Mouse (Mus musculus): ENCODE data around the gene Hic1. TPM values are rescaled to one million over a fixed set of nuclear protein-coding genes. Genes with fewer than 3 reads are reported as not detected.

Gene Hic1
- total RNA-seq (2023): 1.7 TPM

DNA sequence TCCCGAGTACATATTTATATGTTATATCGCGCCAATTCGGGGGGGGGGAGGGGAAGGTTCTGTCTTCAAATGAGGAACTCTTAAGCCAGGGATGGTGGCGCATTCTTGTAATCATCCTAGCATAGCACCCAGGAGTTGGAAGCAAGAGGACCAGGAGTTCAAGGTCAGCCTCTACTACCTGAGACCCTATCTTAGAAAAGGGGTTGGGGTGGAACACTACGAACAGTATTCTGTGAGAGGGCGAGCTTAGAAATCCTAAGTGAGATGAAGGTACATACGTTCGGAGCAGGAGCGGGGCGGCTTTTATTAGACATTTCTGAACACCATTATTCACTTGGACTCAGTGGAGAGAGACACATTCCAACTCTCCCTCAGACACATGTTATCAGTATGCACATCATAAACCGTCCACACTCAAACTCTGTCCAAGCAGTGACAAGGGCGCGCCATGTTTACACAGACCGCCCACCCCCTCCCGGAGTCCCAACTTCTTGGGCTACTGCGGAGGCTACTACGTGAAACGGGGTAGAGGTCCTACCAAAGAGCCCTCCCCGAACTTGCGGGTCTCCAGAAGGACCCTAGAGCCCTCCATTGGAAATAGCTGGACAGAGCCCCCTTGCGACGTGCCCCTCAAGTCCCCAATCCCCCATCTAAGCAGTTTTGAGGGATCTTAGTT lies at the start of gene Hic1:
Hic1 (minus strand) TSS at position 115 of the 676 bp plus-strand sequence.

DNA sequence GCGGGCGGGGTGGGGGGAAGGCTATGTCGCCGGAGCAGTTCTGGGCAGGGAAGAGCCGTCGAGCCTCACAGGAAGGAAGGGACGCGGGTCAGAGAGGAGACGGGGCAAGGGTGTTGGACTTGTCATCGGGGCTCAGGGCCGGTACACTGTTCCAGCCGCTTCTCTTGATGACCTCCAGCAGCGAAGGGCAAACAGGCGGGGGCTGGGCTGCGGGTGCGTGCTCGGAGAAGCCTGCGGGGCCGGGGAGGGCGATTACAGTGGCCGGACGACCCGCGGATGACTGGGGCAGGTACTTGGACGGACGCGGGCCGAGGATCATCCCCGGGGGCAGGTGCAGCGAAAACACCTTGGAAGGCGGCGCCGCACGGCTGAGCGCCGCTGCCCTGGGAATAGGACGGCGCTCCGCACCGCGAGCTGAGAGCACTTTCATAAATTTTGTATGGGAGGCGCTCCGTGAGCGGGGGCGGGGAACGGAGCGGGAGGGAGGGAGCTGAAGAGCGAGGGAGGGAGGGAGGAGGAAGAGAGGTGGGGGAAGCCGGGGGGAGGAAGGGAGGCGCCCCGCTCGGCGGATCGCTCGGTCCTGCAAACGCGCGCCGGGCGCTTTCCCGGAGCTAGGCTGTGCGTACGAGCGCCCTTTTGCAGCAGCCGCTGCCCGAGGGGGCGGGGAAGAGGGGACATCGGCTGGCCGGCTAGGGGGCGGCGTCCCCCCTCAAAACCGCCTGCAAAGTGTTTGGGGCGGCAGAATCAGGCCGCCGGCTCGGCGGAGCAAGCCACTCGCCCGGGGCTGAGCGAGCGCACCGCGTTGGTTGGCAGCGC lies 24.1 kb upstream of the Hic1 start, which contains the start of gene Rtn4rl1:
Rtn4rl1 (plus strand) TSS at position 528 of the 816 bp plus-strand sequence.

DNA sequence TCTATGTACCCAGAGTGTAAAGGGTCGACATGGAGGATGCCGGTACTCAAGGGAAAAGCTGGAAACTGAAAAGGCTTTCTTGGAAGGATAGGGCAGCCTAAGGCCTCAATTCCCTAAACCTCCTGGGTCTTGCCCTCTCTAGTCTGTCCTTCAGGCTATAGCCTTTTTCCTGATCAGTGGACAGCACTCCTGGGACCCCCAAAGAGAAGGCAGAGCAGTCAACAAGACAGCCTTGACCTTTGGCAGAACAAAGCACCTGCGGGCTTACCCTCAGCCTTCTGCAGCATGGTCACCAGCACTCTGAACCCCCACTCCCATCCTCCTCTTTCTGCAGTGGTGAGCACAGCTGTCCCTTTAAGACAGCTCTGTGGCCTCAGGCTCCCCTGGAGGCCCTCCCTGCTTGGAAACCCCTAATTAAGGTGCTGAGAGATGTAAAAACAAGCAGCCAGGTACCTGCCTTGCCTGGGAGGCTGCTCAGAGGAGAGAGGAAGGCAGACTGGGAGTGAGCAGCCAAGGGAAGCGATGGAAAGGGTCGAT lies 21.7 kb upstream of the Hic1 start, which contains the start of gene Dph1:
Dph1 (minus strand) TSS at position 337 of the 537 bp plus-strand sequence.

DNA sequence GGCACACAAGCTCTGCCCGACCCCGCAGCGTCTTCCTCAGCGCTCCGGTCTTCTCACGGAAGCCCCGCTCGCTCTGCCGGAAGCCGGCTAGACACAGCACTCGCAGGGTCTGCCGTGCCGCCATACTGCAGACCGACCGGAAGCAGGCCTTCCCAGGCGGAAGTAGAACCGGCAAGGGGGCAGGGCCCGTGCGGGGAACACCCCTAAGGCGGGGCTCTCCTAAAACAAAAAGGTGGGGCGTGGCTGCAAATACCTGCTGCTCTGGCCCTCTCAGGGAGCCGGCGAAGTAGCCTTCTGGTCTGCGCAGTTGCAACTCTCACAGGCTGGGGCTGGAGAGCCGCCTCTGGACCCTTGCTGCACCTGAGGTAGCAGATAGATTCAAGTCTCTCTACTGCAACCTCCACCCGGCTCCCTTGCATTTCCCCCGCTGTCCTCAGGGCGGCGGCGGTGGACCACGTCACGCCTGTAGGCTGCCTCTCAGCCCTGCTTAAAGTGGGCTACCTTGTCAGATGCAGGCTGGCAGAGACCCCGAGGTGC lies 9.4 kb upstream of the Hic1 start, which contains the start of gene Ovca2:
Ovca2 (minus strand) TSS at position 164 of the 537 bp plus-strand sequence.

Other genes with a start within 250 kb of the Hic1 start
- gene Smg6, start 243.7 kb downstream of the Hic1 start, total RNA-seq (2023): 61.4 TPM
- 8.5 TPM for gene Srr, start 243.6 kb downstream of the Hic1 start, total RNA-seq (2023)
- 17.9 TPM for gene Ovca2, start 9.3 kb upstream of the Hic1 start, total RNA-seq (2023)
- gene Dph1, start 21.7 kb upstream of the Hic1 start, total RNA-seq (2023): 20.7 TPM
- 18.9 TPM for gene Rtn4rl1, start 24.3 kb upstream of the Hic1 start, total RNA-seq (2023)
- gene Rpa1, start 178.8 kb upstream of the Hic1 start, total RNA-seq (2023): 193 TPM
- 15.9 TPM for gene Smyd4, start 178.9 kb upstream of the Hic1 start, total RNA-seq (2023)

Data from CD4-positive naive resting alpha-beta T cell, adult 57 days (primary cell).